Mouse (Mus musculus) testis, adult 2 months (tissue): Measurements from ENCODE around the gene Cacng8. TPM values are rescaled to one million over a fixed set of nuclear protein-coding genes. Genes with fewer than 3 reads are reported as not detected.
A peak's percentile ranks its signal among the peaks of the same experiment; 100 is the strongest.

Experiments
- H3K27ac ChIP-seq: fragments of 200-500 bp; 2 replicates; pipeline ENCODE4 v1.5.1; 2012; ENCODE audit warnings: low read depth, low read length; ENCODE audit not compliant: control insufficient read depth, insufficient read depth
- H3K27me3 ChIP-seq: fragments of 200-500 bp; 2 replicates; pipeline ENCODE4 v1.6.1; 2012; ENCODE audit warnings: mild to moderate bottlenecking, low read length, moderate library complexity; ENCODE audit not compliant: control insufficient read depth, insufficient read depth
- H3K36me3 ChIP-seq: fragments of 200-500 bp; 2 replicates; pipeline ENCODE4 v1.6.1; 2012; ENCODE audit warnings: mild to moderate bottlenecking, low read length; ENCODE audit not compliant: control insufficient read depth, insufficient read depth
- H3K4me1 ChIP-seq: fragments of 200-500 bp; 2 replicates; pipeline ENCODE4 v1.6.1; 2012; ENCODE audit warnings: low read length; ENCODE audit not compliant: control insufficient read depth, insufficient read depth
- H3K4me3 ChIP-seq: fragments of 200-500 bp; 2 replicates; pipeline ENCODE4 v1.5.1; 2012; ENCODE audit warnings: low read depth, mild to moderate bottlenecking, low read length, moderate library complexity, mixed read lengths; ENCODE audit not compliant: control insufficient read depth
- CTCF ChIP-seq: fragments of 200-500 bp; IDR thresholded peaks from 2 replicates; pipeline ENCODE4 v1.5.1; 2012; ENCODE audit warnings: low read depth, mild to moderate bottlenecking, inconsistent platforms, low read length, moderate library complexity; ENCODE audit not compliant: control insufficient read depth, insufficient read depth, insufficient replicate concordance
- POLR2A ChIP-seq: fragments of 200-500 bp; IDR thresholded peaks from 2 replicates; pipeline ENCODE4 v1.6.1; 2012; ENCODE audit warnings: low read depth, mild to moderate bottlenecking, inconsistent platforms, low read length, moderate library complexity; ENCODE audit not compliant: control insufficient read depth
- polyA plus RNA-seq: library from polyadenylated mRNA; depleted of rRNA; stranded (reverse); fragments of >200 nt; gene quantifications from 2 replicates; pipeline ENCODE4 v1.2.3, GENCODE M21; 2012; rRNA removed

The Cacng8 gene
- polyA plus RNA-seq, result 10.9 and 13.1 TPM in 2 replicates

DNA sequence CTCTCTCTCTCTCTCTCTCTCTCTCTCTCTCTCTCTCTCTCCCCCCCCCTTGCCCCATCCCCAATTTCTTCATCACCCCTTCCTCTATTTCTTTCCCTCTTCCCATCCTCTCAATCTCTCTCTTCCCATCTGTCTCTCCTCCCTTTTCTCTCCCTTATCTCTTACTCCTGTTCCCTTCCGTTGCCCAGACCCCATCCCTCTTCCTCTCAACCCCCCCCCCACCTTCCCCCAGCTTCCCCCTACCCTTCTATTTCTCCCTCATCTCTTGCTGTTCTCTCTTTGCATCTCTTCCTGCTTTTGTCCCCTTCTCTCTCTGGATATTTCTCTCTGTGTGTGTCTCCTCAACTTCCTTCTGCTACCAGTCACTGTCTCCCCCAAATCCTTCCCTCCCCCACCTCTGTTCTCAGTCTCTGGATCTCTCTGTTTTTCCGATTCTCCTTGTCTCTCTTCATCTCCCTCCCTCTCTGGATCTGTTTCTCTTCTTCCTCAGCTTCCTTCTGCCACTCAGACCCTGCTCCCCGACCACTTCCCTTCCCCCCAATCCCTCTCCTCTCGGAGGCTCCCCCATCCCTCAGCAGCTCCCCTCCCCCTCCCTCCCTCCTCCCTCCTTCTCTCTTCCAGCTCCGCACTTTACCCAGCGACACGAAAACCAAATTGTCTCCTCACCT is at the start of gene Cacng8:
Gene Cacng8, plus strand, starts transcription at position 271 of the 668 bp plus-strand sequence.
- no peaks in the 10 kb centered on the region for H3K27me3 ChIP-seq
- H3K36me3 ChIP-seq, result no peaks in the 10 kb centered on the region; the same call in 1 of the 2 replicates
- H3K27ac ChIP-seq, result peak within 1 kb of the TSS; percentile 18; the same call in 1 of the 2 replicates
- TF ChIP-seq CTCF (no peak), POLR2A (no peak)
- H3K4me3 ChIP-seq, result peak within 1 kb of the TSS; percentile 82
- H3K4me1 ChIP-seq, result peaks cover 19% of the 10 kb centered on the region

- Histone ChIP-seq H3K4me3 (no peak overlapping the region), H3K4me1 (no peaks in the 10 kb centered on the region), H3K27me3 (no peaks in the 10 kb centered on the region), H3K27ac (no peak overlapping the region), H3K36me3 (no peaks in the 10 kb centered on the region)
- no peak for TF ChIP-seq CTCF
- TF ChIP-seq POLR2A, result no peak
Measured at GRCm38 (mm10) chr7:3343861-3344260, 46.6 kb upstream of the Cacng8 start.

DNA sequence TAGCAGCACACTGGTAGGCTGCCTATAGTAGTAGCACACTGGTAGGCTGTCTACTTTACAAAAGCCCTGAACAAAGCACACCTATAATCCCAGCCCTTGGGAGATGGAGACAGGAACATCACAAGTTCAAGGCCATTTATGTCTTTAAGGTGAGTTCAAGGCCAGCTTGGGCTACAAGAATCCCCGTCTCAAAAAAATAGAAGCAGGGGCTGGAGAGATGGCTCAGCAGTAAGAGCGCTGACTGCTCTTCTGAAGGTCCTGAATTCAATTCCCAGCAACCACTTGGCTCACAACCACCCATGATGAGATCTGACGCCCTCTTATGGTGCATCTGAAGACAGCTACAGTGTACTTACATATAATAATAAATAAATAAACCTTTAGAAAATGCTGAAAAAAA is 45.2 kb upstream of the Cacng8 start:
- no peak overlapping the region for H3K4me3 ChIP-seq
- no peaks in the 10 kb centered on the region for H3K36me3 ChIP-seq
- no peaks in the 10 kb centered on the region for H3K27me3 ChIP-seq
- no peaks in the 10 kb centered on the region for H3K4me1 ChIP-seq
- H3K27ac ChIP-seq, result no peak overlapping the region
- TF ChIP-seq CTCF, result no peak
- TF ChIP-seq POLR2A, result no peak

GRCm38 (mm10) chr7:3347366-3348287 is 42.9 kb upstream of the Cacng8 start:
- TF ChIP-seq CTCF, result no peak
- TF ChIP-seq POLR2A, result no peak
- H3K36me3 ChIP-seq, result no peaks in the 10 kb centered on the region
- no peak overlapping the region for H3K27ac ChIP-seq
- H3K27me3 ChIP-seq, result no peaks in the 10 kb centered on the region
- no peaks in the 10 kb centered on the region for H3K4me1 ChIP-seq
- H3K4me3 ChIP-seq, result no peak overlapping the region

DNA sequence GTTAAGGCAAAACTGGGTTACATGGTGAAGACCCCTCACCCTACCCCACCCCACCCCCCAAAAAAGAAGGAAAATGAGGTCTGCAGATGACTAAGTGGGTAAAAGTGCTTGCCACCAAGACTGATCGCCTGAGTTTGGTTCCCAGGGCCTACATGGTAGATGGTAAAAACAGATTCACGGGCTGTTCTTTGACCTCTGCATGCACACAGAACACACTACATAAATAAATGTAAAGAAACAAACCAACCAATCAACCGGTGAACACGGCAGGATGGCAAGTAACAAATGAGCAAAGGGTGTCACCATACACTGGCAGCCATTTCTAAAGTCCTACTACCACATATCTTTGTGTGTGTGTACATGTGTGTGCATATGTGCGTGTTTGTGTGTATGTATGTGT is 42.2 kb upstream of the Cacng8 start:
- H3K27ac ChIP-seq, result no peak overlapping the region
- no peak overlapping the region for H3K4me3 ChIP-seq
- H3K4me1 ChIP-seq, result no peaks in the 10 kb centered on the region
- no peaks in the 10 kb centered on the region for H3K27me3 ChIP-seq
- no peak for TF ChIP-seq POLR2A
- no peak for TF ChIP-seq CTCF
- H3K36me3 ChIP-seq, result no peaks in the 10 kb centered on the region

GRCm38 (mm10) chr7:3349775-3350174 is 40.7 kb upstream of the Cacng8 start:
- H3K4me1 ChIP-seq, result no peaks in the 10 kb centered on the region
- no peak overlapping the region for H3K4me3 ChIP-seq
- no peaks in the 10 kb centered on the region for H3K36me3 ChIP-seq
- no peak overlapping the region for H3K27ac ChIP-seq
- no peaks in the 10 kb centered on the region for H3K27me3 ChIP-seq
- TF ChIP-seq POLR2A (no peak), CTCF (no peak)

DNA sequence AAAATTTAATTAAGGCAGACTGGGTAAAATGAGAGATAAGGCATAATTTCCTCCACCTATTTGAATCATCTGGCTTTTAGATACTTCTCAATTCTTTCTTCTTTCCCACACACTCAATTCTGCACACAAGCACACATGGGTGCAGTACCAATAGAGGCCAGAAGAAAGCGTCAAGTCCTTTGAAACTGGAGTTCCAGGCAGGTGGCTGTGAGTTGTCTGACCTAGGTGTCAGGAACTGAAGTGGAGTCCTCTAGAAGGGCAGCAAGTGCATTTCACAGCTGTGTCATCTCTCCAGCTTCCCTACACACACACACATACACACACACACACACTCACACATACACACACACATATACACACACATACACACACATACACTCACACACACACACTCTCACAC is 38.9 kb upstream of the Cacng8 start:
- no peaks in the 10 kb centered on the region for H3K27me3 ChIP-seq
- no peaks in the 10 kb centered on the region for H3K36me3 ChIP-seq
- no peak overlapping the region for H3K27ac ChIP-seq
- TF ChIP-seq POLR2A (no peak), CTCF (no peak)
- H3K4me1 ChIP-seq, result no peaks in the 10 kb centered on the region
- no peak overlapping the region for H3K4me3 ChIP-seq
